Mouse (Mus musculus): ENCODE results near the gene Olfr56. TPM values are rescaled to one million over a fixed set of nuclear protein-coding genes. Genes with fewer than 3 reads are reported as not detected.
"Not testable (repeated sequence)": the region's sequence is repeated elsewhere in the genome, so short reads cannot be mapped to it uniquely, and the experiment has no call there.

Olfr56 gene
- polyA plus RNA-seq, 1 experiment from 2014 or later, result not detected

DNA sequence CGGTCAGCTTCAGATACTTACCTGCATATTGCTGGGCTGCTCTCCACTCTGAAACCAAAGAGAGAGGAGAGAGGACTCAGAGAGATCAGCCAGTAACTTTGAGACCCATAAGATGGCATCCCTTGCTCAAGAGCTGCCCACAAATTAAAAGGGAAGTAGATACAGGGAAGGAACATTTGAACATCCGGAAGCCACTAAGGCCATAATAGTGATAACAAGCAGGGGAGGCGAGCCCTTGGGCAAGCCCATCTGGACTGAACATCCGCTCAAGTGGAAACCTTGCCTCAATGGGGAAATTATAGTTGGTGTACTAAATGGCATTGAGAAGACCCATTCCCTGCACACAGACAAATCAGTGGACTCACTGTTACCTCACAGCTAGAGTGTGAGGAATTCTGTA, 191.9 kb downstream of the Olfr56 start:
- no peak for ATAC-seq (replicated peaks; ENCODE audit: insufficient number of reproducible peaks, low FRiP score, low TSS enrichment, low read depth)
- Histone ChIP-seq H3K9ac (replicated peaks; ENCODE audit: low read length) (no peak overlapping the region), H3K4me1 (ENCODE audit: control insufficient read depth, insufficient read depth, low read length) (no peaks in the 10 kb centered on the region), H3K27me3 (ENCODE audit: control insufficient read depth, insufficient read depth, low read length) (peaks cover 4% of the 10 kb centered on the region; the same call in 1 of the 2 replicates), H3K9me3 (replicated peaks; ENCODE audit: control insufficient read depth, low read length) (no peaks in the 10 kb centered on the region), H3K36me3 (replicated peaks; ENCODE audit: control insufficient read depth, insufficient read depth, low read depth, low read length) (no peaks in the 10 kb centered on the region), H3K27ac (replicated peaks; ENCODE audit: low read depth, low read length) (no peak overlapping the region), H3K4me3 (ENCODE audit: low read depth, low read length) (no peak overlapping the region), H3K4me2 (ENCODE audit: low read depth, low read length) (no peak overlapping the region)
- WGBS, result 89% methylated on average over 4 of the region's 4 CpGs
- DNase-seq (ENCODE audit: low spot score), result no peak

DNA sequence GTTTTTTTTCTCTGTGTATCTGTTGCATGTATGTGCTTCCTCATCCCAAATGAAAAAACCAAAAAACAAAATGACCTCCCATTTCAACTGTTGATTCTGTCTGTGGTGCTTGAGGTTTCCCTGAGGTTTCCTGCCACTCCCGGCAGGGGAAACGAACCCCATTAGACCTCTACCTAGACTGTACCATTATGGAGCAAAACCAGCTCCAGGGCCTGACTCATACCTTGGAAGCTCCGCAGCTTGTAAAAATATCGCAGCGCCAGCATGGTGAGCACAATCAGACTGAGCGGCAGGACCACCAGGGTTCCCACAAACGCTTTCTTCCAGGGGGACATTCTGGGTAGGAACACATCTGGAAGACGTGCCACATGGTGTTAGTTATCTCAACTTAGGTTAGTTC, 196.7 kb downstream of the Olfr56 start:
- DNase-seq (ENCODE audit: low spot score), result no peak
- ATAC-seq (replicated peaks; ENCODE audit: insufficient number of reproducible peaks, low FRiP score, low TSS enrichment, low read depth), result no peak
- no peaks in the 10 kb centered on the region for H3K36me3 ChIP-seq (replicated peaks; ENCODE audit: control insufficient read depth, insufficient read depth, low read depth, low read length)
- no peak overlapping the region for H3K27ac ChIP-seq (replicated peaks; ENCODE audit: low read depth, low read length)
- H3K27me3 ChIP-seq (ENCODE audit: control insufficient read depth, insufficient read depth, low read length), result no peaks in the 10 kb centered on the region; the same call in 1 of the 2 replicates
- H3K4me2 ChIP-seq (ENCODE audit: low read depth, low read length), result no peak overlapping the region
- WGBS, result 85% methylated on average over 8 of the region's 8 CpGs
- H3K9me3 ChIP-seq (replicated peaks; ENCODE audit: control insufficient read depth, low read length), result no peaks in the 10 kb centered on the region
- H3K4me3 ChIP-seq (ENCODE audit: low read depth, low read length), result no peak overlapping the region
- no peak overlapping the region for H3K9ac ChIP-seq (replicated peaks; ENCODE audit: low read length)
- no peaks in the 10 kb centered on the region for H3K4me1 ChIP-seq (ENCODE audit: control insufficient read depth, insufficient read depth, low read length)

DNA sequence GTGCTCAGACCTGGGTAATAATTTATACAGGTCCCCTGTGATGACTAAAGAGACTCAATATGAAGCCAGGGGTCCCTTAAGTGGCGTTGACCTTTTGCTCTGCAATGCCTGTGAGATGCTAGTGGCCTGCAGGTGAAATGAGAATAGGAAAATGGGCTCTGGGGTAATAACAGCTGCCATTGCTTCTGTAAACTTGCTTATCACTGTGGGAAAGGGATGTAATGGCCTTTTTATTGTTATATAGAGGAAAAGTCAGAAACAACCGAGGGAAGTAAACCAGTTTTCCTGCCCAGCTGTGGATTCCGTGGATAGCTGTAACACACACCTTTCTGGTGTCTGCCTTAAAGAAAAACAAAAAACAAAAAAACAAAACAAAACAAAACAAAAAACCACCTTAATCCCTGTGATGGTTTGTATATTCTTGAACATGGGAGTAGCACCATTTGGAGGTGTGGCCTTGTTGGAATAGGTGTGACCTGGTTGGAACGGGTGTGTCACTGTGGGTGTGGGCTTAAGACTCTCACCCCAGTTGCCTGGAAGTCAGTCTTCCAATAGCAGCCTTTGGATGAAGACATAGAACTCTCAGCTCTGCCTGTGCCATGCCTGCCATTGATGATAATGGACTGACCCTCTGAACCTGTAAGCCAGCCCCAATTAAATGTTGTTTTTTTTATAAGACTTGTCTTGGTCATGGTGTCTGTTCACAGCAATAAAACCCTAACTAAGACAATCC, 197.5 kb downstream of the Olfr56 start:
- ATAC-seq (replicated peaks; ENCODE audit: insufficient number of reproducible peaks, low FRiP score, low TSS enrichment, low read depth), result not testable (repeated sequence)

DNA sequence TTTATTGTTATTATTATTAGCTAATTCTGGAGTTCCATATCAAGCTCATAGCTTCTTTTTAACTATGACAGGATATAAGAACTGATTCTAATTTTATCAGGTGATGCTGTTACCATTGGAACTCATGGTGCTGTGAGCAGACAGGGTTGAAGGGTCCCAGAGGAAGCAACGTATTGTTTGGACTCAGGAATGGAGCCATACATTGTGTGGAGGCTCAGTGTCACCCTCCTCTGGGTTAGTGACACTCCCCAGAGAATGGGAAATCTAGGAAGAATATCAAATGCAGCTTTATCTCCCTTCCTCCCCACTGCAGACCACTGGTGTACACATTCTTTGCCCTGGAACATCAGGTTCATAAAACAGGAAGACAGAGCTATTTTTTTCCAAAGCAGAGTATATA, 204.5 kb downstream of the Olfr56 start:
- WGBS, result 73% methylated on average over 1 of the region's 1 CpGs

More for the DNA sequence above, 197.5 kb downstream of the Olfr56 start:
- H3K27ac ChIP-seq (replicated peaks; ENCODE audit: low read depth, low read length); H3K36me3 ChIP-seq (replicated peaks; ENCODE audit: control insufficient read depth, insufficient read depth, low read depth, low read length); H3K9ac ChIP-seq (replicated peaks; ENCODE audit: low read length); DNase-seq (ENCODE audit: low spot score); H3K27me3 ChIP-seq (ENCODE audit: control insufficient read depth, insufficient read depth, low read length); H3K4me3 ChIP-seq (ENCODE audit: low read depth, low read length); H3K4me2 ChIP-seq (ENCODE audit: low read depth, low read length); H3K9me3 ChIP-seq (replicated peaks; ENCODE audit: control insufficient read depth, low read length); H3K4me1 ChIP-seq (ENCODE audit: control insufficient read depth, insufficient read depth, low read length): not testable (repeated sequence)
- 84% methylated on average over 4 of the region's 4 CpGs for WGBS

More for the DNA sequence above, 204.5 kb downstream of the Olfr56 start:
- no peaks in the 10 kb centered on the region for H3K9me3 ChIP-seq (replicated peaks; ENCODE audit: control insufficient read depth, low read length)
- H3K27me3 ChIP-seq (ENCODE audit: control insufficient read depth, insufficient read depth, low read length), result no peaks in the 10 kb centered on the region
- no peak overlapping the region for H3K4me2 ChIP-seq (ENCODE audit: low read depth, low read length)
- H3K4me1 ChIP-seq (ENCODE audit: control insufficient read depth, insufficient read depth, low read length), result no peaks in the 10 kb centered on the region
- H3K27ac ChIP-seq (replicated peaks; ENCODE audit: low read depth, low read length), result no peak overlapping the region
- H3K9ac ChIP-seq (replicated peaks; ENCODE audit: low read length), result no peak overlapping the region
- H3K36me3 ChIP-seq (replicated peaks; ENCODE audit: control insufficient read depth, insufficient read depth, low read depth, low read length), result no peaks in the 10 kb centered on the region
- ATAC-seq (replicated peaks; ENCODE audit: insufficient number of reproducible peaks, low FRiP score, low TSS enrichment, low read depth) (no peak), DNase-seq (ENCODE audit: low spot score) (no peak)
- H3K4me3 ChIP-seq (ENCODE audit: low read depth, low read length), result no peak overlapping the region

Other genes with a start within 250 kb of the Olfr56 start
- 755 and 775 TPM in 2 replicates for gene Rack1, start 178.6 kb upstream of the Olfr56 start, polyA plus RNA-seq (2014; fragmentation: Nextera tagmentation; extraction: Ambion mirVana)
- gene Trim41, start 161.5 kb upstream of the Olfr56 start, polyA plus RNA-seq (2014; fragmentation: Nextera tagmentation; extraction: Ambion mirVana), result 3.2 and 3.8 TPM in 2 replicates
- 0.27 and 0.33 TPM in 2 replicates for gene Trim7, start 152.7 kb upstream of the Olfr56 start, polyA plus RNA-seq (2014; fragmentation: Nextera tagmentation; extraction: Ambion mirVana)
- 7.7 and 14.0 TPM in 2 replicates for gene Gm12184, start 152.2 kb upstream of the Olfr56 start, polyA plus RNA-seq (2014; fragmentation: Nextera tagmentation; extraction: Ambion mirVana)
- 2.0 and 2.8 TPM in 2 replicates for gene Irgm1, start 107.2 kb upstream of the Olfr56 start, polyA plus RNA-seq (2014; fragmentation: Nextera tagmentation; extraction: Ambion mirVana)
- gene Gm5431, start 76.7 kb upstream of the Olfr56 start, polyA plus RNA-seq (2014; fragmentation: Nextera tagmentation; extraction: Ambion mirVana), result 0.11 and 0.26 TPM in 2 replicates
- gene Psme2b, start 32.7 kb upstream of the Olfr56 start, polyA plus RNA-seq (2014; fragmentation: Nextera tagmentation; extraction: Ambion mirVana), result 2.0 and 2.1 TPM in 2 replicates
- gene 9930111J21Rik1, start 509 bp downstream of the Olfr56 start, polyA plus RNA-seq (2014; fragmentation: Nextera tagmentation; extraction: Ambion mirVana), result 0.11 and 0.45 TPM in 2 replicates
- not detected in 2 replicates for gene Gm12185, start 13.3 kb downstream of the Olfr56 start, polyA plus RNA-seq (2014; fragmentation: Nextera tagmentation; extraction: Ambion mirVana)
- gene Tgtp1, start 15.3 kb downstream of the Olfr56 start, polyA plus RNA-seq (2014; fragmentation: Nextera tagmentation; extraction: Ambion mirVana), result not detected in 2 replicates
- 0.10 and 0.25 TPM in 2 replicates for gene 9930111J21Rik2, start 72.4 kb downstream of the Olfr56 start, polyA plus RNA-seq (2014; fragmentation: Nextera tagmentation; extraction: Ambion mirVana)
- not detected in 2 replicates for gene Tgtp2, start 85.3 kb downstream of the Olfr56 start, polyA plus RNA-seq (2014; fragmentation: Nextera tagmentation; extraction: Ambion mirVana)
- 0.56 and 1.2 TPM in 2 replicates for gene Ifi47, start 97.7 kb downstream of the Olfr56 start, polyA plus RNA-seq (2014; fragmentation: Nextera tagmentation; extraction: Ambion mirVana)
- gene Olfr1396, start 136.0 kb downstream of the Olfr56 start, polyA plus RNA-seq (2014; fragmentation: Nextera tagmentation; extraction: Ambion mirVana), result not detected in 2 replicates
- gene Olfr1395, start 163.4 kb downstream of the Olfr56 start, polyA plus RNA-seq (2014; fragmentation: Nextera tagmentation; extraction: Ambion mirVana), result not detected in 2 replicates
- gene Olfr1394, start 175.5 kb downstream of the Olfr56 start, polyA plus RNA-seq (2014; fragmentation: Nextera tagmentation; extraction: Ambion mirVana), result not detected in 2 replicates
- 0.15 and 0.77 TPM in 2 replicates for gene Btnl9, start 208.3 kb downstream of the Olfr56 start, polyA plus RNA-seq (2014; fragmentation: Nextera tagmentation; extraction: Ambion mirVana)
- 64.0 and 66.1 TPM in 2 replicates for gene Zfp62, start 224.4 kb downstream of the Olfr56 start, polyA plus RNA-seq (2014; fragmentation: Nextera tagmentation; extraction: Ambion mirVana)